Mouse (Mus musculus): ENCODE measurements around the gene Mprip. TPM values are rescaled to one million over a fixed set of nuclear protein-coding genes. Genes with fewer than 3 reads are reported as not detected.
A peak's percentile ranks its signal among the peaks of the same experiment; 100 is the strongest.

Gene Mprip
- polyA plus RNA-seq, 1 experiment, result 221 TPM

- Histone ChIP-seq H3K27me3 (ENCODE audit: control insufficient read depth, insufficient read depth, low read length) (no peaks in the 10 kb centered on the region), H3K36me3 (ENCODE audit: control insufficient read depth, insufficient read depth, low read length) (peaks cover 18% of the 10 kb centered on the region), H3K27ac (ENCODE audit: control insufficient read depth, insufficient read depth, low read length) (no peak overlapping the region; the same call in 1 of the 2 replicates), H3K4me1 (replicated peaks; ENCODE audit: control insufficient read depth, insufficient read depth, low read length) (peaks cover 6% of the 10 kb centered on the region), H3K4me3 (ENCODE audit: control insufficient read depth, insufficient read depth, low read length) (peak overlapping the region; percentile 1; the same call in 1 of the 2 replicates)
- no peak for DNase-seq
- TF ChIP-seq POLR2A (IDR thresholded peaks at IDR 0.05; ENCODE audit: control insufficient read depth, extremely low read depth, insufficient read depth, low read length, poor library complexity) (no peak), CTCF (IDR thresholded peaks at IDR 0.05; ENCODE audit: borderline replicate concordance, control insufficient read depth, extremely low read depth, insufficient read depth, low read length, poor library complexity) (no peak)
- WGBS, result 78% methylated on average over 14 of the region's 14 CpGs
Observed at GRCm38 (mm10) chr11:59808170-59808960, 147.3 kb downstream of the Mprip start.

GRCm38 (mm10) chr11:59809071-59809669 lies 148.1 kb downstream of the Mprip start:
- peaks cover 6% of the 10 kb centered on the region for H3K4me1 ChIP-seq (replicated peaks; ENCODE audit: control insufficient read depth, insufficient read depth, low read length)
- peak overlapping the region; percentile 83 for H3K27ac ChIP-seq (ENCODE audit: control insufficient read depth, insufficient read depth, low read length)
- H3K4me3 ChIP-seq (ENCODE audit: control insufficient read depth, insufficient read depth, low read length), result peak overlapping the region; percentile 89
- H3K36me3 ChIP-seq (ENCODE audit: control insufficient read depth, insufficient read depth, low read length), result peaks cover 15% of the 10 kb centered on the region
- H3K27me3 ChIP-seq (ENCODE audit: control insufficient read depth, insufficient read depth, low read length), result no peaks in the 10 kb centered on the region
- DNase-seq, result no peak
- TF ChIP-seq CTCF (IDR thresholded peaks at IDR 0.05; ENCODE audit: borderline replicate concordance, control insufficient read depth, extremely low read depth, insufficient read depth, low read length, poor library complexity) (no peak), POLR2A (IDR thresholded peaks at IDR 0.05; ENCODE audit: control insufficient read depth, extremely low read depth, insufficient read depth, low read length, poor library complexity) (no peak)
- WGBS, result 0% methylated on average over 15 of the region's 15 CpGs

- Histone ChIP-seq H3K4me1 (replicated peaks; ENCODE audit: control insufficient read depth, insufficient read depth, low read length) (peaks cover 6% of the 10 kb centered on the region), H3K36me3 (ENCODE audit: control insufficient read depth, insufficient read depth, low read length) (peaks cover 9% of the 10 kb centered on the region), H3K27me3 (ENCODE audit: control insufficient read depth, insufficient read depth, low read length) (no peaks in the 10 kb centered on the region), H3K27ac (ENCODE audit: control insufficient read depth, insufficient read depth, low read length) (peak within 1 kb of the TSS; percentile 83), H3K4me3 (ENCODE audit: control insufficient read depth, insufficient read depth, low read length) (peak within 1 kb of the TSS; percentile 89)
- TF ChIP-seq POLR2A (IDR thresholded peaks at IDR 0.05; ENCODE audit: control insufficient read depth, extremely low read depth, insufficient read depth, low read length, poor library complexity), result peak; percentile 61; the same call in 1 of the 2 replicates
- no peak for TF ChIP-seq CTCF (IDR thresholded peaks at IDR 0.05; ENCODE audit: borderline replicate concordance, control insufficient read depth, extremely low read depth, insufficient read depth, low read length, poor library complexity)
- peak; percentile 80 for DNase-seq
- WGBS, result under 1% methylated on average over 52 of the region's 52 CpGs
Observed at GRCm38 (mm10) chr11:59809670-59810474, 148.8 kb downstream of the Mprip start, which contains the start of gene Flcn. TSS of gene Flcn (minus strand) at chr11:59810016.

- 63% methylated on average over 14 of the region's 14 CpGs for WGBS
- Histone ChIP-seq H3K27ac (ENCODE audit: control insufficient read depth, insufficient read depth, low read length) (peak overlapping the region; percentile 30; the same call in 1 of the 2 replicates), H3K4me1 (replicated peaks; ENCODE audit: control insufficient read depth, insufficient read depth, low read length) (peaks cover 6% of the 10 kb centered on the region), H3K36me3 (ENCODE audit: control insufficient read depth, insufficient read depth, low read length) (peaks cover 9% of the 10 kb centered on the region; the same call in 1 of the 2 replicates), H3K27me3 (ENCODE audit: control insufficient read depth, insufficient read depth, low read length) (no peaks in the 10 kb centered on the region), H3K4me3 (ENCODE audit: control insufficient read depth, insufficient read depth, low read length) (peak overlapping the region; percentile 89)
- DNase-seq, result no peak
- TF ChIP-seq POLR2A (IDR thresholded peaks at IDR 0.05; ENCODE audit: control insufficient read depth, extremely low read depth, insufficient read depth, low read length, poor library complexity) (no peak), CTCF (IDR thresholded peaks at IDR 0.05; ENCODE audit: borderline replicate concordance, control insufficient read depth, extremely low read depth, insufficient read depth, low read length, poor library complexity) (no peak)
Observed at GRCm38 (mm10) chr11:59810480-59811158, 149.5 kb downstream of the Mprip start.

- TF ChIP-seq POLR2A (IDR thresholded peaks at IDR 0.05; ENCODE audit: control insufficient read depth, extremely low read depth, insufficient read depth, low read length, poor library complexity), result no peak
- no peak for TF ChIP-seq CTCF (IDR thresholded peaks at IDR 0.05; ENCODE audit: borderline replicate concordance, control insufficient read depth, extremely low read depth, insufficient read depth, low read length, poor library complexity)
- H3K4me3 ChIP-seq (ENCODE audit: control insufficient read depth, insufficient read depth, low read length), result no peak overlapping the region
- no peak for DNase-seq
- peaks cover 6% of the 10 kb centered on the region for H3K4me1 ChIP-seq (replicated peaks; ENCODE audit: control insufficient read depth, insufficient read depth, low read length)
- H3K27ac ChIP-seq (ENCODE audit: control insufficient read depth, insufficient read depth, low read length), result no peak overlapping the region
- H3K36me3 ChIP-seq (ENCODE audit: control insufficient read depth, insufficient read depth, low read length), result peaks cover 9% of the 10 kb centered on the region; the same call in 1 of the 2 replicates
- no peaks in the 10 kb centered on the region for H3K27me3 ChIP-seq (ENCODE audit: control insufficient read depth, insufficient read depth, low read length)
- whole genome bisulfite sequencing, result 88% methylated on average over 4 of the region's 4 CpGs
Observed at GRCm38 (mm10) chr11:59811211-59811610, 150.1 kb downstream of the Mprip start.

Data from thymus, adult 2 months (tissue).